Mouse (Mus musculus) kidney, adult 18-20 months (tissue): ENCODE results near the gene Phb2.

Source experiments
- DNase-seq: peaks from one replicate; pipeline ENCODE4 v3.0.0; 2021

Gene Phb2

DNA sequence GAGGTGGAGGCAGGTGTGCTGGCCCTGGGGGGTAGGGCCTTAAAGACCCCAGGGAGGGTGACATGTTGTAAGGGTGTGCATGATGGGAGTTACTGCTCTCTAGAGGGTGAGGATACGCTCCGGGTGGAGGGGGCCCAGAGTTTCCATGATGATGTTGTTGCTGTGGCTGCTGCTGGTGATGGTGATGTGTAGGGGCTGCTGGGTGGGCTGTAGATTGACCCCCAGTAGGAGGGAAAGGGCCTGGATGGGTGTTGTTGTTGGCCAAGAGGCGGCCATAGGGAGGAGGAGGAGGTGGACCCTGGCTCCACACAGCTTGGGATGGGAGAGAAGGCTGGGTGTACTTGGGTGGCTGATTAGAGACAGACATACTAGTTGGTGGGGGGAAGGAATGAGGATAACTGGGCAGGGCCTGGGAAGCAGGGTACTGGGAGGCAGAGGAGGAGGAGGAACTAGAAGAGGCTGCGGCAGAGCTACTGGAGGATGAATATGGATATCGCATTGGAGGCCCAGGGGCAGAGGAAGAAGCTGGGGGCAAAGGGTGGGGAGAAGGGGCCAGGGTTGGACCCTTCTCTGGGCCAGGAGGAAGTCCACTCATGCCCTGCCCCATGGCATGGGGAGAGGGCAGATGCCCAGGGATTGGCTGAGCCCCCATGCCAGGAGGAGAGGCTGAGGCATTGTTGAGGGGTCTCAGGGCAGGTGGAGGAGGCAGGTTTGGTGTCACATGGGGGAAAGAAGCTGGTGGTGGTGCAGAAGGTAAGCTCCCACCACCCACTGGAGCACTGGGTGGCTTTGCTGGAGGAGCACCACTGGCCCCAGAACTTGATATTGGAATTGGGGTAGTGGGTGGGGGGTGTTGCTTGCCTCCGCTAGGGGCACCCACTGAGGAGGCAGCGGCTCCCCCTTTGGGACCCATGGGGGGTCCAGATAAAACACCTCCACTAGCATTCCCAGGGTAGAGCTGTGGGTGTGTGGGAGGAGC, 34.8 kb downstream of the Phb2 start:
- DNase-seq, result no peak

GRCm38 (mm10) chr6:124750405-124750804, 38.3 kb downstream of the Phb2 start:
- no peak for DNase-seq

DNA sequence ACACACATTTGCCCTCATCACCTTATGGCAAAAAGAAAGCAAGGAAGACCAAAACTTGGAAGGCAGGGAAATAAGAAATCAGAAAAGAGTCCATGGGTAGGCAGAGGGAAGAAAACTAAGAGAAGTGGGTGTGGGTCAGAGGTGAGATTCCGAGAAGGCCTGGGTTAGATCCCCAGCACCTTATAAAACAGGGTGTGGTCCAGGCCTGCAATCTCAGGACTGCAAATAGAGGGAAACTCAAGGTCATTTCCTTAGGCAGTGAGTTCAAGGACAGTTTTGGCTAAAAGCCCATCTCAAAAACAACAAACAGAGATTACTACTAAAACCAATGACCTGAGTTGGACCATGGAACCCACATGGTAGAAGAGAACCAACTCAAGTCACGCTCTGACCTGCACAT, 41.7 kb downstream of the Phb2 start:
- no peak for DNase-seq

GRCm38 (mm10) chr6:124755306-124755705, 43.2 kb downstream of the Phb2 start:
- DNase-seq, result no peak

- DNase-seq, result peak; percentile 79
These were observed 43.9 kb downstream of the Phb2 start, which contains the start of the genes Gm45234 and Atn1 for GRCm38 (mm10) chr6:124755831-124756595. TSS of gene Gm45234 (minus strand) at chr6:124756021. TSS of gene Atn1 (minus strand) at chr6:124756524.

DNA sequence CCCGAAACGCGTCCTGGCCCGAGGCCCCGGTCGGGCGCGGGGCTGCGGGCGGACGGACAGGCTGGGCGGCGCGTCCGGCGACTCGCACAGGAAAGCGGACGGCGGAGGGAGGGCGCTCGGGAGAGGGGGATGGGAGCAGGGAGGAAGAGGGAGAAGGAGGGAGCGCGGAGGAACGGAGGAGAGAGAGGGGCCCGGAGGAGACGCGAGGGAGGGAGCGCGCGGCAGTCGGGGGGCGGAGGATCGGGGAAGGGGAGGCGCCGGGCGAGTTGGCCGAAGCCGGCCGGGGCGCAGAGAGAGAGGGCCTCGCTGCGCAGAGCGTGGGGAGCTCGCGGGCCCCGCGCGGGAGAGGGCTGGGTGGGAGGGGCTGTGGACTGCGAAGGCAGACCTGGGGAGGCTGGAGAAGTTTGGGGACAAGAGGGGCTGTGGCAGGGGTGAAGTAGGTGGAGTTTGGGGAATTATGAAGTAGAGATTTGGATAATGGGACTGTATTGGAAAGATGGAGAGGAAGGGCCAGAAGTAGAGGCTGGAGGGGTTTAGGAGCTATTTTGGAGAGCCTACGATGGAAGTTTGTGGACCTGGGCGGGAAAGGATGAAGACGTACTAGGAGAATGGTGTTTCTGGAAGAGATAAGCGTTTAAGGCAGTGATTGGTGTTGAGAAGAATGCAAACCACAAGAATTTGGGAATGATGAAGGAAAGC, 44.7 kb downstream of the Phb2 start:
- peak; percentile 86 for DNase-seq

GRCm38 (mm10) chr6:124757351-124757880, 45.3 kb downstream of the Phb2 start:
- no peak for DNase-seq

- DNase-seq, result peak; percentile 47
These were observed 46.0 kb downstream of the Phb2 start for GRCm38 (mm10) chr6:124757909-124758848.

DNA sequence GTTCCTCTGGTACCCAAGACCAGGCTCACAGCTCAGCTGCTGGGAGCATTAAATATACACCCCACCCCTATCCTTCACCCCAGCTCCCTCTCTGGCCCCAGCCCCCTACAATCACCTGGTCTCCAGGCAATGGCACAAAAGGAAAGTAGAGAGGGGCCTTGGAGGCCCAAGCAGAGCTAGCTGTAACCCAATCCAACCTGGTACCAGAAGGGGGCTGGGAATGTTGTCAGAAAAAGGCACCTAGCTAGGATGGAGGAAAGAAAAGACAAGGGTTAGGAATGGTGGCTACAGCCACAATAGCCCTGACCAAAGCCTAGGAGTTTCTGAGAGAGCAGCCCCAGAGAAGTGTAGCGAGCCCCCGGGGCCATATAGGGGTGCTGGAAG, 46.7 kb downstream of the Phb2 start:
- no peak for DNase-seq

DNA sequence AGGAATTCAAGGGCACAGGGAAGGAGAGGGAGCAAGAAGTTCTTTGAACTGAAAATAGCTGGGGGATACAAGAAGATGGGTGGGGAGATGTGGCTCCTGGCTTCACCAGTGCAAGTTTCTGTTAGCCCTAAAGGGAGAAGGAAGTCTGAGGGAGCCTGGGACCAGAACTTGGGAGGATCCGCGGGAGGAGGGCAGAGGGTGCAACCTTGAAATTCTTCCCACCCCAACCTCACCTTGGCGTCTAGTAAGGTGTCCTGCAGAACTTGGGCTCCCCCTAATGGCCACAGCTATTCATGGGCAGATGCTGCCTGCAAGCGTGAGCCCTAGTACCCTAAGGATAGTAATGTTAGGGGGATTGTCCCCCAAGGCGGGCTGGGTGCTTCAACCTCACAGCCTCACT, 47.1 kb downstream of the Phb2 start:
- DNase-seq, result peak; percentile 88

DNA sequence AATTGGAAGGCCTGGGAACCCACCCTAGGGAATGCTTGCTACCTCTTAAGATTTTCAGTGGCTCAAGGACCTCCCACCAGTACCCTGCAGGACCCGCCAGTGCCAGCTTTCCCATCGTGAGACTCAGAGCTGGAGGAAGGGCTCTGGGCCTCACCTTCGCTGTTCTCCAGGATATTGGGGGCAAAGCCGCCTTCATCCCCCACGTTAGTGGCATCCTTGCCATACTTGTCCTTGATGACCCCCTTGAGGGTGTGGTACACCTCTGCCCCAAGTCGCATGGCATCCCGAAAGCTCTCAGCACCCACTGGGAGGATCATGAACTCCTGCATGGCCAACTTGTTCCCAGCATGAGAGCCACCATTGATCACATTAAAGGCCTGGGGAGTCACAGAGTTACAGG, 53.8 kb downstream of the Phb2 start:
- no peak for DNase-seq
